Mouse (Mus musculus) lung, embryonic 14.5 days (tissue): ENCODE results near the gene Gm9936. TPM values are rescaled to one million over a fixed set of nuclear protein-coding genes. Genes with fewer than 3 reads are reported as not detected.

Source experiments
- ATAC-seq: fragments of 200-750 bp; cut with Nextera tagmentation; 2 replicates; pipeline ENCODE4 v1.8.0; 2017; ENCODE audit warnings: mild to moderate bottlenecking, moderate TSS enrichment, moderate library complexity; ENCODE audit not compliant: insufficient read depth
- DNase-seq: peaks from one replicate; pipeline ENCODE4 v3.0.0-alpha.2; 2015
- H3K27ac ChIP-seq: fragments of 300-500 bp; sonication (generic); 2 replicates; pipeline ENCODE4 v1.5.1; 2014; ENCODE audit warnings: low read depth, mild to moderate bottlenecking, moderate library complexity
- H3K27me3 ChIP-seq: fragments of 300-500 bp; sonication (generic); 2 replicates; pipeline ENCODE4 v1.6.1; 2014; ENCODE audit warnings: low read length, control low read depth; ENCODE audit not compliant: insufficient read depth
- H3K36me3 ChIP-seq: fragments of 300-500 bp; sonication (generic); 2 replicates; pipeline ENCODE4 v1.6.1; 2014; ENCODE audit warnings: control low read depth; ENCODE audit not compliant: insufficient read depth
- H3K4me1 ChIP-seq: fragments of 300-500 bp; sonication (generic); 2 replicates; pipeline ENCODE4 v1.6.1; 2014; ENCODE audit warnings: antibody characterized with exemption, control low read depth; ENCODE audit not compliant: insufficient read depth
- H3K4me2 ChIP-seq: fragments of 300-500 bp; sonication (generic); 2 replicates; pipeline ENCODE4 v1.6.1; 2014; ENCODE audit warnings: mild to moderate bottlenecking
- H3K4me3 ChIP-seq: fragments of 300-500 bp; sonication (generic); 2 replicates; pipeline ENCODE4 v1.5.1; 2014; ENCODE audit warnings: low read depth, low read length
- H3K9ac ChIP-seq: fragments of 300-500 bp; sonication (generic); 2 replicates; pipeline ENCODE4 v1.6.1; 2014
- H3K9me3 ChIP-seq: fragments of 300-500 bp; sonication (generic); 2 replicates; pipeline ENCODE4 v1.6.1; 2016; ENCODE audit warnings: low read depth, low read length, control low read depth
- CTCF ChIP-seq: IDR thresholded peaks from 2 replicates; pipeline ENCODE4 v1.5.1; 2016; ENCODE audit warnings: antibody characterized with exemption, low read depth
- WGBS: fragments of 180-500 bp; shearing (Covaris S2); extraction: QIAGEN DNeasy Blood & Tissue Kit; methylation state at CpG from one replicate; pipeline ENCODE4 v1.1.7; 2014; 5-methylcytosine and 5-hydroxymethylcytosine counted together
- polyA plus RNA-seq: library from polyadenylated mRNA; unstranded; fragments of >200 nt; fragmentation: Nextera tagmentation; extraction: Ambion mirVana; gene quantifications from 2 replicates; pipeline ENCODE4 v1.2.1, GENCODE M21; 2014

Gene Gm9936
- polyA plus RNA-seq, 1 experiment from 2014 or later = not detected

- no peaks in the 10 kb centered on the region for H3K36me3 ChIP-seq
- DNase-seq (no peak), ATAC-seq (no peak)
- no peak for TF ChIP-seq CTCF
- no peak overlapping the region for H3K4me3 ChIP-seq
- H3K9me3 ChIP-seq = peaks cover 4% of the 10 kb centered on the region; the same call in 1 of the 2 replicates
- 78% methylated on average over 11 of the region's 11 CpGs for WGBS
- H3K9ac ChIP-seq = no peak overlapping the region
- H3K4me2 ChIP-seq = no peak overlapping the region
- no peaks in the 10 kb centered on the region for H3K4me1 ChIP-seq
- no peaks in the 10 kb centered on the region for H3K27me3 ChIP-seq
- no peak overlapping the region for H3K27ac ChIP-seq
Measured at GRCm38 (mm10) chr5:114818124-114818523, 40.4 kb downstream of the Gm9936 start.

DNA sequence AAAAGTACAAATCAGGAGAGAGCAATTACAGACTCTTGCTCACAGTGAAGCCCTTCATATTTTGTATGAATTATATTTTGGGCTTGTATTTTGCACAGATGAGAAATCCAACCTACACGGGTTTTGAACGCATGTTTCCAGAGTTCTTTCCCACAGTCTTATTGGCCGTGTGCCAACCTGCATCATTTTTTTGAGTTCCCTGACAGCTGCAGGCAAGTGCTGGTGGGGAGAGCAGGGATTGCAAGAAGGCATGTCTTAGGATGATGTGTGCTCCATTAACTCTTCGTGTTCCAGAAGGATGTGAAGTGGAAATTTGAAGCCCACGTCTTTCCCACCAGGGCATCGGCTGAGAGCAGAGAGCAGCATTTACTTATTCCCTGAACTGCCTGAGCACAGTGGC lies 41.9 kb downstream of the Gm9936 start:
- H3K4me3 ChIP-seq = no peak overlapping the region
- H3K4me2 ChIP-seq = no peak overlapping the region
- H3K9me3 ChIP-seq = peaks cover 3% of the 10 kb centered on the region; the same call in 1 of the 2 replicates
- H3K36me3 ChIP-seq = no peaks in the 10 kb centered on the region
- H3K27ac ChIP-seq = no peak overlapping the region
- no peak for TF ChIP-seq CTCF
- no peaks in the 10 kb centered on the region for H3K27me3 ChIP-seq
- 47% methylated on average over 6 of the region's 6 CpGs for WGBS
- H3K4me1 ChIP-seq = no peaks in the 10 kb centered on the region
- no peak for ATAC-seq
- DNase-seq = peak; percentile 56
- H3K9ac ChIP-seq = no peak overlapping the region

DNA sequence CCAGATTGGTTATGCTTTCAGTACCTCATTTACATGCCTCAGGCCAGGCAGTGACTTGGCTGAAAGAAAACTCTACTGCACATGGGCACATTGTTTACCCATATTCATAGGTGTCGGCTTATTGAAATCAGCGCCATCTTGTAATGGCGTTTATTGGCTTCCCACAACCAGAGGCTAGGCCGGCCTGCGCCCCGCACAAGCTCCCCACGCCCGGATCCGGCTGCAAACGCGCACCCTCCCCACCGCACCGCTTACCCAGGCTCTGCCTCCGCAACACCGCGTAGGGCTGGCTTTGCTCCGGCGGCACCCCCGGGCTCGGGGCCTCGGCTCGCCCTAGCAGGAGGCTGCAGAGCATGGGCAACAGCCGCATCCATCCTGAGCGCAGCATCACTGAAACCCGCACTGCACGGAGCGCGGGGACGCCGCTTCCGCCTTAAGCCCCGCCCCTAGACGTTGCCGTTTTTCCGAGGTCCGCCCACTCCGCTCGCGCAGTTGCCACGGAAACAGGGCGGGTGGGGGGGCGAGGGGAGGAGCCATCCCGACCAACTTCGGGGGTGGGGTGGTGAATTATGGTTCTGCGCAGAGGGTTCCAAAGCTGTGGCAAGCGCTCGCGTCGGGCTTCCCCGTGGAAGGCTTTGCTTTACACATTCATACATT lies 44.8 kb downstream of the Gm9936 start:
- peak; percentile 95 for ATAC-seq

GRCm38 (mm10) chr5:114809826-114810225 lies 48.7 kb downstream of the Gm9936 start:
- DNase-seq = no peak
- H3K4me1 ChIP-seq = no peaks in the 10 kb centered on the region
- no peak for TF ChIP-seq CTCF
- no peaks in the 10 kb centered on the region for H3K9me3 ChIP-seq
- no peak overlapping the region for H3K9ac ChIP-seq
- no peak overlapping the region for H3K27ac ChIP-seq
- no peak overlapping the region for H3K4me3 ChIP-seq
- peaks cover 41% of the 10 kb centered on the region for H3K36me3 ChIP-seq
- no peak overlapping the region for H3K4me2 ChIP-seq
- ATAC-seq = no peak
- no peaks in the 10 kb centered on the region for H3K27me3 ChIP-seq
- WGBS = 89% methylated on average over 5 of the region's 5 CpGs

More for the DNA sequence above, 44.8 kb downstream of the Gm9936 start:
- Histone ChIP-seq H3K4me2 (peak overlapping the region; percentile 63), H3K27ac (peak overlapping the region; percentile 81), H3K27me3 (no peaks in the 10 kb centered on the region), H3K4me1 (no peaks in the 10 kb centered on the region), H3K9me3 (no peaks in the 10 kb centered on the region), H3K9ac (peak overlapping the region; percentile 71), H3K4me3 (peak overlapping the region; percentile 88), H3K36me3 (peaks cover 5% of the 10 kb centered on the region)
- WGBS = under 1% methylated on average over 50 of the region's 50 CpGs
- DNase-seq = peak; percentile 96
- TF ChIP-seq CTCF = no peak

GRCm38 (mm10) chr5:114809181-114809756 lies 49.2 kb downstream of the Gm9936 start:
- Histone ChIP-seq H3K27ac (no peak overlapping the region), H3K9me3 (no peaks in the 10 kb centered on the region), H3K4me1 (no peaks in the 10 kb centered on the region), H3K27me3 (no peaks in the 10 kb centered on the region), H3K4me2 (no peak overlapping the region), H3K4me3 (no peak overlapping the region), H3K9ac (no peak overlapping the region), H3K36me3 (peaks cover 47% of the 10 kb centered on the region)
- ATAC-seq (no peak), DNase-seq (no peak)
- no peak for TF ChIP-seq CTCF
- 75% methylated on average over 10 of the region's 10 CpGs for WGBS

DNA sequence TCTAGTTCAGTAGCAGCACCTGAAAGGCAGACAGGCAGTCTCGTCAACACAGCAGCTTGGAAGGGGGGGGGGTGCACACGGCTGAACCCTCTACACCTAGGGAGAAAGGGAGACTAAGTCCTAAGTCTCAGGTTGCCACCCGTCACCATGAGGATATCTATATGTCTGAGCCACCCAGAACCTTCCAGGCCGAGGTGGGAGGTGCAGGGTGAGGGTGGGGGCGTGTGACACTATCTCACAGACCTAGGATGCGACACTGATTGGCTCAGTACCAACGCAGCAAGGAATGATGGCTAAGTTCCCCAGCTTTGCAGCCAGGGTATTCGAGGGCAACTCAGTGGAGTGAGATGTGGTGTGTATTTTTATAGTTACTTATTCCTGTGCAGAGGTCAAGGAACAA lies 50.1 kb downstream of the Gm9936 start:
- no peak for ATAC-seq
- Histone ChIP-seq H3K36me3 (peaks cover 56% of the 10 kb centered on the region), H3K4me2 (no peak overlapping the region), H3K27me3 (no peaks in the 10 kb centered on the region), H3K9ac (no peak overlapping the region), H3K4me3 (no peak overlapping the region), H3K4me1 (no peaks in the 10 kb centered on the region), H3K27ac (no peak overlapping the region), H3K9me3 (no peaks in the 10 kb centered on the region)
- DNase-seq = no peak
- no peak for TF ChIP-seq CTCF
- WGBS = 75% methylated on average over 8 of the region's 8 CpGs

- TF ChIP-seq CTCF = no peak
- Histone ChIP-seq H3K36me3 (peaks cover 61% of the 10 kb centered on the region), H3K4me3 (no peak overlapping the region), H3K4me1 (no peaks in the 10 kb centered on the region), H3K27me3 (no peaks in the 10 kb centered on the region), H3K9ac (no peak overlapping the region), H3K27ac (peak overlapping the region; percentile 20; the same call in 1 of the 2 replicates), H3K4me2 (no peak overlapping the region), H3K9me3 (no peaks in the 10 kb centered on the region)
- WGBS = 72% methylated on average over 6 of the region's 6 CpGs
- DNase-seq (no peak), ATAC-seq (no peak)
Measured at GRCm38 (mm10) chr5:114807893-114808292, 50.6 kb downstream of the Gm9936 start.
